Mouse (Mus musculus): Measurements from ENCODE around the gene Rnf130.
A peak's percentile ranks its signal among the peaks of the same experiment; 100 is the strongest.
"Not testable (repeated sequence)": the region's sequence is repeated elsewhere in the genome, so short reads cannot be mapped to it uniquely, and the experiment has no call there.

Gene Rnf130

GRCm38 (mm10) chr11:50089840-50090239, 64.7 kb downstream of the Rnf130 start:
- DNase-seq: no peak

- DNase-seq: no peak
Measured at GRCm38 (mm10) chr11:50090982-50091675, 66.0 kb downstream of the Rnf130 start.

- no peak for DNase-seq
Measured at GRCm38 (mm10) chr11:50091681-50092080, 66.5 kb downstream of the Rnf130 start.

GRCm38 (mm10) chr11:50095661-50096060, 70.5 kb downstream of the Rnf130 start:
- DNase-seq: no peak

- no peak for DNase-seq
Measured at GRCm38 (mm10) chr11:50097091-50097490, 71.9 kb downstream of the Rnf130 start.

GRCm38 (mm10) chr11:50098961-50099481, 73.9 kb downstream of the Rnf130 start:
- DNase-seq: no peak

- DNase-seq: peak; percentile 26 to 53
Measured at GRCm38 (mm10) chr11:50099692-50100091, 74.5 kb downstream of the Rnf130 start.

GRCm38 (mm10) chr11:50100548-50101307, 75.6 kb downstream of the Rnf130 start:
- no peak for DNase-seq

- not testable (repeated sequence) for DNase-seq
Measured at GRCm38 (mm10) chr11:50101962-50102361, 76.8 kb downstream of the Rnf130 start.

GRCm38 (mm10) chr11:50104016-50104415, 78.9 kb downstream of the Rnf130 start:
- no peak for DNase-seq

- DNase-seq: no peak
Measured at GRCm38 (mm10) chr11:50105237-50105636, 80.1 kb downstream of the Rnf130 start.

GRCm38 (mm10) chr11:50106024-50106423, 80.9 kb downstream of the Rnf130 start:
- no peak for DNase-seq

- peak; percentile 28 to 63 for DNase-seq
Measured at GRCm38 (mm10) chr11:50108823-50109244, 83.7 kb downstream of the Rnf130 start.

- peak; percentile 85 to 87 for DNase-seq
Measured at GRCm38 (mm10) chr11:50114329-50114728, 89.2 kb downstream of the Rnf130 start.

- DNase-seq: no peak
Measured at GRCm38 (mm10) chr11:50122631-50123081, 97.5 kb downstream of the Rnf130 start.

- DNase-seq: no peak
Measured at GRCm38 (mm10) chr11:50127781-50128180, 102.6 kb downstream of the Rnf130 start.

- DNase-seq: peak; percentile 91 to 93
Measured at GRCm38 (mm10) chr11:50130811-50131766, 105.9 kb downstream of the Rnf130 start, which contains the start of gene Tbc1d9b. Gene Tbc1d9b (plus strand): TSS chr11:50131396.

- no peak for DNase-seq
Measured at GRCm38 (mm10) chr11:50131801-50132201, 106.7 kb downstream of the Rnf130 start.

- DNase-seq: no peak
Measured at GRCm38 (mm10) chr11:50132265-50132664, 107.1 kb downstream of the Rnf130 start.

- DNase-seq: no peak
Measured at GRCm38 (mm10) chr11:50134136-50134859, 109.2 kb downstream of the Rnf130 start.

- no peak for DNase-seq
Measured at GRCm38 (mm10) chr11:50138206-50138822, 113.2 kb downstream of the Rnf130 start.

Measured in kidney, postnatal 25 days (tissue).